Mouse (Mus musculus) myocyte (in vitro differentiated cells): ENCODE measurements around the gene Ppp6r2.

Experiments used
- E2F4 ChIP-seq: IDR thresholded peaks from one replicate; pipeline ENCODE4 v1.6.1; 2011; ENCODE audit warnings: mild to moderate bottlenecking, control low read depth, moderate library complexity; ENCODE audit not compliant: insufficient read depth
- MYOD1 ChIP-seq, 3 experiments: IDR thresholded peaks; one replicate each; pipeline ENCODE4 v1.6.1; 2011; ENCODE audit warnings: control low read depth in 2 of 3, low read depth in 2 of 3, mild to moderate bottlenecking in 2 of 3, moderate library complexity in 1 of 3; ENCODE audit not compliant: insufficient read length in 2 of 3, control insufficient read depth in 1 of 3
- POLR2A ChIP-seq: IDR thresholded peaks from one replicate; pipeline ENCODE4 v1.6.1; 2011; ENCODE audit warnings: low read depth, mild to moderate bottlenecking, control low read depth, moderate library complexity; ENCODE audit not compliant: insufficient read length
- TCF12 ChIP-seq: IDR thresholded peaks from one replicate; pipeline ENCODE4 v1.6.1; 2011; ENCODE audit warnings: mild to moderate bottlenecking, control low read depth; ENCODE audit not compliant: poor library complexity, insufficient read depth, severe bottlenecking
- TCF3 ChIP-seq: IDR thresholded peaks from one replicate; pipeline ENCODE4 v1.6.1; 2011; ENCODE audit warnings: low read depth, control low read depth; ENCODE audit not compliant: insufficient read length
- USF1 ChIP-seq: IDR thresholded peaks from one replicate; pipeline ENCODE4 v1.6.1; 2011; ENCODE audit warnings: low read depth, mild to moderate bottlenecking, control low read depth, moderate library complexity

DNA sequence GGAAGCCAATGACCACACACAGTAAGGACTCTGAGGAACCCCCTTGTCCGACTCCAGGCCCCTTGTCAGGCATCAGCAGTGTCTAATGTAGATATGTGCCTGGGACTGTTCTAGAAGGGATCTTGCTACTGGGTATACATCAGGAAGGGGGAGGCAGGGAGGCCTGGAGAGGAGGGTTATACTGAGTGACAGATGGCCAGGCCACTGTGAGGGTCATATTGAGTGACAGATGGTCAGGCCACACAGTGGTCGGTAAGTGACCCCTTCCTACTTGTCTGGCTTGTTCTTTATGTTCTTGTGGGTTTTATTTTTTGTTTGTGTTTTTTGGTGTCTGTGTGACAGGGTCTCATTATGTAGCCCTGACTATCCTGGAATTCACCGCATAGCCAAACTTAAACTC is 64.1 kb downstream of the Ppp6r2 start:
- TF ChIP-seq POLR2A (no peak), USF1 (no peak), E2F4 (no peak), TCF3 (no peak), TCF12 (no peak), MYOD1 (IDR thresholded peaks at IDR 0.05; ENCODE audit: control insufficient read depth in 1 of 3, insufficient read length in 2 of 3, low read depth in 2 of 3) (no peak)
